Mouse (Mus musculus) limb, embryonic 12.5 days (tissue): ENCODE measurements around the gene Iffo1. TPM values are rescaled to one million over a fixed set of nuclear protein-coding genes. Genes with fewer than 3 reads are reported as not detected.

Experiments
- ATAC-seq: fragments of 200-750 bp; cut with Nextera tagmentation; 2 replicates; pipeline ENCODE4 v1.8.0; 2017; ENCODE audit warnings: low read depth, moderate TSS enrichment; ENCODE audit not compliant: insufficient number of reproducible peaks, insufficient read depth, low FRiP score, low TSS enrichment
- H3K27ac ChIP-seq: fragments of 300-500 bp; sonication (generic); 2 replicates; pipeline ENCODE4 v1.5.1; 2016; ENCODE audit warnings: mild to moderate bottlenecking, moderate library complexity
- H3K27me3 ChIP-seq: fragments of 300-500 bp; sonication (generic); 2 replicates; pipeline ENCODE4 v1.6.1; 2016; ENCODE audit warnings: mild to moderate bottlenecking, moderate library complexity
- H3K36me3 ChIP-seq: fragments of 300-500 bp; sonication (generic); 2 replicates; pipeline ENCODE4 v1.6.1; 2016; ENCODE audit warnings: mild to moderate bottlenecking, moderate library complexity
- H3K4me1 ChIP-seq: fragments of 300-500 bp; sonication (generic); replicated peaks from 2 replicates; pipeline ENCODE4 v1.6.1; 2016
- H3K4me2 ChIP-seq: fragments of 300-500 bp; sonication (generic); 2 replicates; pipeline ENCODE4 v1.6.1; 2016; ENCODE audit warnings: mild to moderate bottlenecking, moderate library complexity
- H3K4me3 ChIP-seq: fragments of 300-500 bp; sonication (generic); replicated peaks from 2 replicates; pipeline ENCODE4 v1.5.1; 2016; ENCODE audit warnings: mild to moderate bottlenecking
- H3K9ac ChIP-seq: fragments of 300-500 bp; sonication (generic); replicated peaks from 2 replicates; pipeline ENCODE4 v1.6.1; 2016; ENCODE audit warnings: mild to moderate bottlenecking, moderate library complexity
- H3K9me3 ChIP-seq: fragments of 300-500 bp; sonication (generic); 2 replicates; pipeline ENCODE4 v1.6.1; 2016; ENCODE audit warnings: mild to moderate bottlenecking, moderate library complexity
- WGBS: fragments of 180-500 bp; shearing (Covaris S2); methylation state at CpG from one replicate; pipeline ENCODE4 v1.1.7; 2016; 5-methylcytosine and 5-hydroxymethylcytosine counted together
- polyA plus RNA-seq: library from polyadenylated mRNA; unstranded; fragments of >200 nt; fragmentation: Nextera tagmentation; extraction: Ambion mirVana; gene quantifications from 2 replicates; pipeline ENCODE4 v1.2.1, GENCODE M21; 2016

Gene Iffo1
- 24.6 and 27.1 TPM in 2 replicates for polyA plus RNA-seq

GRCm38 (mm10) chr6:125145001-125145400 is at the start of gene Iffo1:
Gene Iffo1 (plus strand): TSS chr6:125145241.
- Histone ChIP-seq H3K4me3 (peak within 1 kb of the TSS; percentile 82), H3K36me3 (peaks cover 55% of the 10 kb centered on the region), H3K4me1 (peaks cover 40% of the 10 kb centered on the region), H3K9me3 (no peaks in the 10 kb centered on the region), H3K27ac (peak within 1 kb of the TSS; percentile 95), H3K27me3 (no peaks in the 10 kb centered on the region), H3K9ac (peak within 1 kb of the TSS; percentile 90), H3K4me2 (peak within 1 kb of the TSS; percentile 97)
- ATAC-seq: peak; percentile 90
- WGBS: under 1% methylated on average over 16 of the region's 16 CpGs

DNA sequence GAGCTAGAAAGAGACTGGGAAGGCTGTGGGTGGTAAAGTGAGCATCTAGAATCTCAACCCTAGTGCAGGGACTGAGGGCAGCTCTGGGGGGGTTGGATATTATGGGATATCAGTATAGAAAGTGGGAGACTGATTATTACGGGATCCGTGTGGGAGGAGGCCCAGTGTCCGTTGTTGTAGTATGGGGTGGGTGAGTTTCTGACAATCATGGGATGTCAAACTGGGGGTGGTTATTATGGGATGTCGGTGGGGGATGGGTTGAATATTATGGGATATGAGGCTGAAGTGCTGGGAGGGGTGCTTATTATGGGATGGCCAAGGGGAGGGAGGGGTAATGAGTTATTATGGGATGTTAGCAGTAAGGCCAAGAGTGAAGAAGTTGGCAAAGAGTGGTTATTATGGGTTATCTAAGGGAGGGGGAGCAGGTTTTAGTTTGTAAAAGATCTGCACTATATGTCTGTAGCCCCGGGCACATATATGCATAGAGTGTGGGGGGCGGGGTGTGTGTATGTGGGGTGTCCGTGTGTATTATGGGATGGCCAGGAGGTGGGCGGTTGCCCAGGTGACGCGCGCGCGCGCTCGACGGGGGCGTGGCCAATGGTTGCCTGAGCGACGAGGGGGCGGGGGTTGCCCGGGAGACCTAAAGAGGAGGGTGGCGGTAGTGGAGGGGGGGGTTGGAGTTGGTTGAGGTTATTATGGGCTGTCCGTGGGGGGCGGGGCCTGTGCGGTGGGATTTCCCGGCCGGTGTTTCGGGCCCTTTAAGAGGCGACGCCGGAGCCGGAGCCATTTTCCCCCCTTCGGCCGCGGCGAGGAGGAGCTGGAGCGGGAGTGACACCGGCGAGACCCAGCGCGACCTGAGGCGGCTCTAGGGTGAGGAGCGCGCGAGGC is 49.4 kb upstream of the Iffo1 start, which contains the start of gene Chd4:
Chd4 (plus strand) TSS at position 591 of the 888 bp plus-strand sequence.
- 4% methylated on average over 43 of the region's 45 CpGs for WGBS
- no peaks in the 10 kb centered on the region for H3K9me3 ChIP-seq
- peak within 1 kb of the TSS; percentile 93 for H3K9ac ChIP-seq
- peak within 1 kb of the TSS; percentile 97 for H3K27ac ChIP-seq
- H3K36me3 ChIP-seq: peaks cover 28% of the 10 kb centered on the region
- peak within 1 kb of the TSS; percentile 94 for H3K4me2 ChIP-seq
- peaks cover 42% of the 10 kb centered on the region for H3K4me1 ChIP-seq
- H3K27me3 ChIP-seq: no peaks in the 10 kb centered on the region
- H3K4me3 ChIP-seq: peak within 1 kb of the TSS; percentile 100
- peak; percentile 55 for ATAC-seq

- peaks cover 34% of the 10 kb centered on the region for H3K36me3 ChIP-seq
- WGBS: under 1% methylated on average over 25 of the region's 32 CpGs
- H3K4me2 ChIP-seq: peak overlapping the region; percentile 94
- H3K27ac ChIP-seq: peak overlapping the region; percentile 97
- peak; percentile 12 for ATAC-seq
- no peaks in the 10 kb centered on the region for H3K9me3 ChIP-seq
- peak overlapping the region; percentile 100 for H3K4me3 ChIP-seq
- no peaks in the 10 kb centered on the region for H3K27me3 ChIP-seq
- peaks cover 41% of the 10 kb centered on the region for H3K4me1 ChIP-seq
- H3K9ac ChIP-seq: peak overlapping the region; percentile 93
Observed at GRCm38 (mm10) chr6:125096279-125096596, 48.8 kb upstream of the Iffo1 start.

GRCm38 (mm10) chr6:125096597-125097345 is 48.3 kb upstream of the Iffo1 start:
- H3K4me1 ChIP-seq: peaks cover 41% of the 10 kb centered on the region

DNA sequence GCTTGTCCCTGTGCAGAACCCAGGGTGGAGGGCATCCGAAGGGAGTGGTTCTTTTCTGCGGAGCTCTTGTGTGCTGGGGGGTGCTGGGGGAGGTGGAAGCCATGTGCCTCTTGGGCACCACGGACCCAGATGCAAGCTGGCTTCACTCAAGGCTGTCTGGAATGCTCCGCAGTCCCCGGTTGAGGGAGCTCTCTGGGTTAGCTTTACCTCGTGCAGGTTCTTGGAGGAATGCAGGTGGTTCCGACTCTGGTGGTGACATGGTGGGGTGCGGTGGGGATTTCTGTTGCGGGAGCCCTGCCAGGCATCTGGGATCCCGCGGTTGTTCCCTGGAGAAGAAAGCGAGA is 47.7 kb upstream of the Iffo1 start:
- Histone ChIP-seq H3K4me1 (peaks cover 41% of the 10 kb centered on the region), H3K27ac (peak overlapping the region; percentile 97), H3K9ac (peak overlapping the region; percentile 93), H3K9me3 (no peaks in the 10 kb centered on the region), H3K4me2 (peak overlapping the region; percentile 94), H3K27me3 (no peaks in the 10 kb centered on the region), H3K4me3 (peak overlapping the region; percentile 100), H3K36me3 (peaks cover 45% of the 10 kb centered on the region)
- no peak; the same call in 1 of the 2 replicates for ATAC-seq
- WGBS: 2% methylated on average over 12 of the region's 12 CpGs

More at GRCm38 (mm10) chr6:125096597-125097345, 48.3 kb upstream of the Iffo1 start:
- H3K9me3 ChIP-seq: no peaks in the 10 kb centered on the region
- H3K4me3 ChIP-seq: peak overlapping the region; percentile 100
- peak overlapping the region; percentile 93 for H3K9ac ChIP-seq
- H3K4me2 ChIP-seq: peak overlapping the region; percentile 94
- 0% methylated on average over 40 of the region's 44 CpGs for WGBS
- H3K27me3 ChIP-seq: no peaks in the 10 kb centered on the region
- peak; percentile 35 for ATAC-seq
- peak overlapping the region; percentile 97 for H3K27ac ChIP-seq
- peaks cover 39% of the 10 kb centered on the region for H3K36me3 ChIP-seq

DNA sequence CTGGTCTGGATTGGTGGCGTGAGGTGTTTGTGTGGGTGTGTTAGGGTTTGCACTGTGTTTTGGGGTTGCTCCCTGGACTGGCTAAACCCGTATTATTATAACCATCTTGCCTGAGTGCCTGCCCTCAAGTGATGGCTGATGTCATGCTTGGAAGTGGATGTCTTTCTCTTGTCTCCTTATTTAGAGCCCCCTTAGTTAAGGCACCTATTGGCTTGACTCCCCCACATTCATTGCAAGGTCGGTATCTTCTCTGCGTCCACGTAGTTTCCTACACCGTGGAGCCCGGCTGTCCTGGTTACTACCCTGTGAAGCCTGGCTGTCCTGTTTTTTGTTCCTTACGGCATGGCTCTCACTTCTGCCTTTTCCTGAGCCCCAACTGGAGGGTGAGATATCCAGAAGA is 47.1 kb upstream of the Iffo1 start:
- 56% methylated on average over 8 of the region's 8 CpGs for WGBS
- Histone ChIP-seq H3K27ac (no peak overlapping the region), H3K4me2 (peak overlapping the region; percentile 94), H3K9me3 (no peaks in the 10 kb centered on the region), H3K4me3 (peak overlapping the region; percentile 100), H3K27me3 (no peaks in the 10 kb centered on the region), H3K4me1 (peaks cover 41% of the 10 kb centered on the region), H3K36me3 (peaks cover 51% of the 10 kb centered on the region), H3K9ac (peak overlapping the region; percentile 93)
- ATAC-seq: no peak

- WGBS: 73% methylated on average over 3 of the region's 3 CpGs
- peak overlapping the region; percentile 100 for H3K4me3 ChIP-seq
- no peak overlapping the region for H3K27ac ChIP-seq
- no peaks in the 10 kb centered on the region for H3K9me3 ChIP-seq
- H3K27me3 ChIP-seq: no peaks in the 10 kb centered on the region
- H3K4me2 ChIP-seq: peak overlapping the region; percentile 94
- peaks cover 41% of the 10 kb centered on the region for H3K4me1 ChIP-seq
- ATAC-seq: no peak
- H3K9ac ChIP-seq: peak overlapping the region; percentile 93
- H3K36me3 ChIP-seq: peaks cover 54% of the 10 kb centered on the region
Observed at GRCm38 (mm10) chr6:125098513-125098912, 46.5 kb upstream of the Iffo1 start.

- H3K27ac ChIP-seq: peak overlapping the region; percentile 45; the same call in 1 of the 2 replicates
- H3K9ac ChIP-seq: peak overlapping the region; percentile 51
- 60% methylated on average over 5 of the region's 5 CpGs for WGBS
- H3K9me3 ChIP-seq: no peaks in the 10 kb centered on the region
- peak overlapping the region; percentile 100 for H3K4me3 ChIP-seq
- no peaks in the 10 kb centered on the region for H3K27me3 ChIP-seq
- H3K36me3 ChIP-seq: peaks cover 62% of the 10 kb centered on the region
- H3K4me2 ChIP-seq: peak overlapping the region; percentile 94
- peaks cover 41% of the 10 kb centered on the region for H3K4me1 ChIP-seq
- ATAC-seq: no peak
Observed at GRCm38 (mm10) chr6:125099421-125099971, 45.5 kb upstream of the Iffo1 start.

GRCm38 (mm10) chr6:125101444-125101843 is 43.6 kb upstream of the Iffo1 start:
- Histone ChIP-seq H3K4me1 (peaks cover 35% of the 10 kb centered on the region), H3K9me3 (no peaks in the 10 kb centered on the region), H3K27me3 (no peaks in the 10 kb centered on the region), H3K4me3 (no peak overlapping the region), H3K4me2 (no peak overlapping the region), H3K36me3 (peaks cover 81% of the 10 kb centered on the region), H3K9ac (no peak overlapping the region), H3K27ac (no peak overlapping the region)
- WGBS: 78% methylated on average over 9 of the region's 9 CpGs
- ATAC-seq: no peak

GRCm38 (mm10) chr6:125104223-125104622 is 40.8 kb upstream of the Iffo1 start:
- no peak for ATAC-seq
- Histone ChIP-seq H3K9ac (no peak overlapping the region), H3K36me3 (peaks cover 95% of the 10 kb centered on the region), H3K4me1 (peaks cover 16% of the 10 kb centered on the region), H3K27ac (no peak overlapping the region), H3K27me3 (no peaks in the 10 kb centered on the region), H3K4me3 (no peak overlapping the region), H3K9me3 (no peaks in the 10 kb centered on the region), H3K4me2 (no peak overlapping the region)
- 96% methylated on average over 4 of the region's 4 CpGs for WGBS

GRCm38 (mm10) chr6:125107705-125108104 is 37.3 kb upstream of the Iffo1 start:
- Histone ChIP-seq H3K27me3 (no peaks in the 10 kb centered on the region), H3K36me3 (peaks cover 95% of the 10 kb centered on the region), H3K27ac (no peak overlapping the region), H3K9ac (no peak overlapping the region), H3K9me3 (no peaks in the 10 kb centered on the region), H3K4me1 (no peaks in the 10 kb centered on the region), H3K4me3 (no peak overlapping the region), H3K4me2 (no peak overlapping the region)
- ATAC-seq: no peak
- 93% methylated on average over 2 of the region's 2 CpGs for WGBS
